Mouse (Mus musculus): ENCODE measurements around the gene E130208F15Rik.

E130208F15Rik gene

DNA sequence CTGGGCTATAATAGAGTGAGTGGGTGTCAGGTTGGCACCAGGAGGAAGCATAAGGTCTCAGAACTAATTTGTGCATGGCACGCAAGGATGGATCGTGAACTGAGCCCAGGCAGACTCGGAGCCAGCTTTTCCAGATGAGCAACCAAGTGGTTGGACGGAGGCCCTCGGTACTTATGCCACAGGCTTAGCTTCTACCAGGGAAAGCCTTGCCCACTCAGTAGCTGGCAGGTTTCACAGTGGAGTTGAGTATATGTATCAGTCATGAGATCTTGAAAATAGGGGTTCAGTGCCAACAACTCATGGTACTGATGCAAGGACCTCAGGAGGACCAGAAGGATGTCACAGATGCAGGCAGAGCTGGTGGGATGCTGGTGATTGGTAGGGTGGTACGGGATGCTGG lies 14.1 kb downstream of the E130208F15Rik start:
- no peak for DNase-seq (ENCODE audit: low spot score)

DNA sequence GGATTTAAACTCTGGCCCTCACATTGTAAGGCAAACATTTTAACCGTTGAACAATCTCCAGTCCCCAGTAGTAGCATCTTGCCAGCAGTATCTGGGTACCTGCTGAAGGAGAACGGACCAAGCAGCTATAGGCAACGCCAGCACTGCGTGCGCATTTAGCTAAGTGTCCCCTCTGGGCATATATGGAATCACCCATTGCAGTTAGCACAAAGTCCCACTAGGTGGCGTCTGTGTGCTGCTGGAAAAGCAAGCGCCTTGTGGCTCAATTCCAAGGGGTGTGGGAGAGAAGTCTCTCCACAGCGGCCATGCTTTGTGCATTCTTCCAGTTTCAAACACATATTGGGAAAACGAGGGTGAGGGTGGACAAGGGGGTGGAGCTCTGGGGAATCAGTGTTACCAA lies 14.8 kb downstream of the E130208F15Rik start:
- peak; percentile 89 for DNase-seq (ENCODE audit: low spot score)

DNA sequence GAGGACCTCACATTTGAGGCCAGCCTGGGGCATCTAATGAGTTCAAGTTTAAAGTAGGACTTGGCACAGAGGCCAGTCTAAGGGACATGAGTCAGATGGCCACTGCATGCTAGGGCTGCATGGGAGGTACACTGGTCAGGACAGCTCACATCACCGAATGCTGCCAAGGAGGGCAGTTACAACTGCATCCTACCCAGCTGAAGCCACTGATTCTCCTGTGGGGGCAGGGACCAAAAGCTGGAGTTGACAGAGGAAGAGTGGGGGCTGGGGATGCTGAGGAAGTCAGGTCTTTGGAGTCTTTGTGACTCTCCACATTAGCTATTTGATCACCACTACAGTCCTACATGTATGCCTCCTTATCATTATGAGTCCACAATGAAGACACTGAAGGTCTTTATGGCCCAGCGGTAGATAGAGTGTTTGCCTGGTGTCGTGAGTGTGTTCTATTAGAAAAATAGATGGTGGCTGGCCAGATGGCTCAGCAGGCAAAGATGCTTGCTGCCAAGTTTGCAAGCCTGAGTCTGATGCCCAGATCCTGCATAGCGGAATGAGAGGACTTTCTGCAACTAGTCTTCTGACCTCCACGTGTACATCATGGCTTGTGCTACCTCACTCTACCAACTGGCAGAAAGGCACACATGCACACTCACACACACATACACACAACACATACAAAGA lies 18.0 kb downstream of the E130208F15Rik start:
- DNase-seq (ENCODE audit: low spot score): no peak

DNA sequence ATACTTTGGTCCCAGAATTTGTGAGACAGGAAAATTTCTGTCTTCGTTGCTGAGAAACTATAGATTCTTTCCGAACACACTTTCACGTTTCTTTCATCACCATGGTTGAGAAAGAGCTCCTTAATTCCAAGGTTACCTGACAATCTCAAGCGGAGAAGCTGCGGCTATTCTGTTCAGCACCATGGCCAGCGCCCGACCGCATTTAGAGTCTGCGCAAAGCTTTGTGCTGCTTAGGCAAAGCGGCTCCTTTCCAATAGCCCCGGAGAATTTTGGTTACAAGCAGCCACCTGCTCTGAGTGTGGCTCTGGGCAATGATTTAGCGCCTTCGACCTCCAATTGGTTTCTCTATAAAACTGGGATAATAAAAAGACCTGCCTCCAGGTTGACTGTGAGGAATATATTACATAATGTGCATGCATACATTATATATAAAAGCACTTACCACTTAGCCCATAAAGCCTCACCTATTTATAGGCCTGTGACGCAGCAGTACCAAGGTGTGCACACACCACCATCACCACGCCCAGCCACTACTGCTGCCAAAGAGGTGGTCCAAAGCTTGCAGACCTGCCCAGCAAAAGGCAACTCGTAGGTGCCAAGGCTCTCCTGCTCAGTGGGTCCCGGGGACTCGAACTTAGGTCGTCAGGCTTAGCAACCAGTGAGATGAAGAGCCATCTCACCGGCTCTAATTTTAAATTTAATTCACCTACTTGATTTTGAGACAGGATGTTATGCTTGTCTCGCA lies 25.3 kb downstream of the E130208F15Rik start:
- peak; percentile 75 for DNase-seq (ENCODE audit: low spot score)

DNA sequence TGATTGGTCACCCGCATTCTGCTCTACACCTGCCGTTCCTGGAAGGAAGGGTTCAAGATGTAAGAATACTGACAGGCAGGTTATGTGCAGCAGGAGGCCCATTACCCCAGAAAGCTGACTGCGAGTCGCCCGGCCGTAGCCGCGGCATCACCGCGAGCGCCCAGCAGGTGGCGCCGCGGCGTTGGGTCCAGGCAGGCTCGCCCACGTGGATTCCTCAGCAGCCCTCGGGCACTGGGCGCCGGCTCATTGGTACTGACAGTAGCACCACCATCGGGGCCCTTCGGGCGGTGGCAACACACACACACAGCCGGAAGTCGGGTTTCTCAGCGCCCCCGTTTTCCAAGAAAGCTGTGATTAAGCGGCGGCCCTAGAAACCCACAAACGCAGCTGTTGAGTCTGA lies 26.3 kb downstream of the E130208F15Rik start:
- DNase-seq (ENCODE audit: low spot score): peak; percentile 61

DNA sequence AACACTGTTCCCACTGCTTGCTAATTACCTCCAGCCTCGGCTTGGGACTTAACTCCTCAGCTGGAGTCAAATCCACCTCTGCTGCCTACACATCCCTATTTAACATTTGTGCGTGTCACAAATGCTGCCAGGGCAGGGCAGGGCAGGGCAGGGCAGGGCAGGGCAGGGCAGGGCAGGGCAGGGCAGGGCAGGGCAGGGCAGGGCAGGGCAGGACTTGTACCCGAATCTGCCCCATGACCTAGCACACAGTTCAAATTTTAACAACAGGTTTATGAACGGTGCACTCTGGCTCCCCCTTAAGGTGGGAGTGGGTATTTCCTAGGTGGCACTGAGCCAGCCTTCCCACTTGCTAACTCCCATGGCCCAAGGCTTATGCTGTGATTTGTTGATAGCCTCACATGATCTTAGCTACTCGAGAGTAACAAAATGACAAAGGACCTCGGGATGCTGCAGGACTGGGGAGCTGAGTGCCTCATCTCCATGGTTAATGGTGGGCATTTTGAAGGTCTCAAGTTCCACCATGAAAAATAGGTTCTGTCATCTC lies 31.8 kb downstream of the E130208F15Rik start:
- peak; percentile 76 for DNase-seq (ENCODE audit: low spot score)

DNA sequence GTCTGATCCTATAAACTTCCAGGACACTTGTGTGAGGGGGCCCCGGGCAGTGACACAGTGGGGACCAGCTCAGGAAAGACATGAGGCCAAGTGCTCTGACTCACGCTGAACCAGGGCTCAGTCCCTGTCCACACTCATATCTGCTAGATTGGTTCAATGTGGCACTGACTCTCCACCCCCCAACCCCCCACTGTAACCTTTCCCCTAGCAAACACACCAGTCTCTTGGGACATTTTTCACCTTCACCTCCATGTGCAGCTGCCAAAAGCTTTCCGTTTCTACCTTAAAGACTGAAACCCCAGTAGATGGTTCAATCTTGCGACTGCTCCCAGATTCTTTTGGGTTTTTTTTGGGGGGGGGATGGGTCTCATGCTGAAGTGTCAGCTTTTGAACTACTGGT lies 32.5 kb downstream of the E130208F15Rik start:
- DNase-seq (ENCODE audit: low spot score): no peak

DNA sequence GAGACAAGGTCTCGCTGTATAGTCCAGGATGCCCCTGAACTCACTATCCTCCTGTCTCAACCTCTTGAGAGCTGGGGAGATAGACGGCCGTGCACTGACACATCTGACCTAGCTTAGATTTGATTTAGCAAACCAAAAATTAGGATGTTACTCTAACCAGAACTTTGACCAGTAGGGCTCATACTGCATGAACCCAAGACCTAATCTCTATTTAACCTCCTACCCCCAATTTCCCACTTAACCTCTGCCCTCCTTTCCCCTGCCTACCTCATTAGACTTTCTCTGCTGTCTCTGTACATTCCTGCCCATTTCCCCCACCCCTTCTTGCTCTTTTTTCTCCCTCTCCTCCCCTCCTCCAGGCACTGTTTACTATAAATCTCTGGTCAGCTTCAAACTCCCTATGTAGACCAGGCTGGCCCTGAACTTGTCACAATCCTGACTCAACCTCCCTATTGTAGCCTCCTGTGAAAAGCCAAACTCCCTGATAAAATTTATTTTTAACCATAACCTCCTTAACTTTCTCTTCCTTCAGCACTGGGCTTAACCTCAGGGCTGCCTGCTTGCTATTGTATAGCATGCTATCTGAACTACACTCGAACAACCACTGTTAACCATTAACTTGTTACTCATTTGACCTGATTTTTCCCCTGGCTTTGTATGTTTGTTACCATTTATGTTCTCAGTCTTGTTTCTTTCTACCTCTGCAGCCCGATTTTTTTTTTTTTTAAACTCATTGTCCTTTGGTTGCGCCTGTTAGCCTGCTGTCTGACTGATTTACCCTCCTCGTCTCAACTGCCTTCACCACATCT lies 37.0 kb downstream of the E130208F15Rik start:
- DNase-seq (ENCODE audit: low spot score): no peak

DNA sequence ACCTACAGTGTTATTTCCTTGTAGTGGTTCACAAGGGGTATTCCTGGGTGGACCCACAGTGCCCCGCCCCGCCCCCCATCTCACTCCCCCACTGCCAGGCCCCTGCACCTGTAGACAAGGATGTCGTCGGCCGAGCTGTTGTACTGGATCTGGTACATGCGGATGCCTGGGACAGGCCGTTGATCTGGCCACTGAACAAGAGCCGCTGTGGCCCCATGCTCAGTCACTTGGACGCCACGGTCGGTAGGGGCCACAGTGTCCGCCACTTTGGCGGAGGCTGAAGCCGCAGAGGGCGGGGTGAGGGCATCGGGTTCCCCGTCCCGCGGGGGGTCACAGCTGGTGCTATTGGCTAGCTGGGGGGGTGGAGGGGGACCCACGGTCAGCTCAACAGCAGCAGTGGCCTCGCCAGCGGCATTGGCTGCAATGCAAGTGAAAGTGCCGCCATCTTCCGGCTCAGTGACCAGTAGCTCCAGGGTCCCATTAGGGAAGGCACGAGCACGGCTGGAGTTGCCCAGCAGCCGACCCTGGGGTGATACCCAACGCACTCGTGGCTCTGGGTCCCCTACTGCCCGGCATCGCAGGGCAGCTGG lies 37.8 kb downstream of the E130208F15Rik start:
- DNase-seq (ENCODE audit: low spot score): no peak

DNA sequence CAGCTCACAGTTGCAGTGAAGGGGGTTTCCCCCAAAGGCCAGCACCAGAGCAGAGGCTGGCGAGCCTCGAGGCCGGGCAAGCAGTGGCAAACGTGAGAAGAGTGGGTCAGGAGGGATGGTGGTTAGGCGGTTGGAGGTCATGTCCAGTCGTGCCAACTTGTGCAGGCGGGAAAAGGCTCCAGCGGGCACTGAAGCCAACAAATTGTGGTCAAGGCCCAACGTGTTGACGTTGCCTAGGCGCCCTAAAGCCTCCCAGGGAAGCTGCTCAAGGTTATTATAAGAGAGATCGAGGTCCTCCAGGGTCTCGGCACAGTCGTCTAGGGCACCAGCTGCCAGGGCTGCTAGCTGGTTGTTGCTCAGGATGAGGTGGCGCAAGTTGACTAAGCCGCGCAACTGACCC lies 38.5 kb downstream of the E130208F15Rik start:
- DNase-seq (ENCODE audit: low spot score): no peak

DNA sequence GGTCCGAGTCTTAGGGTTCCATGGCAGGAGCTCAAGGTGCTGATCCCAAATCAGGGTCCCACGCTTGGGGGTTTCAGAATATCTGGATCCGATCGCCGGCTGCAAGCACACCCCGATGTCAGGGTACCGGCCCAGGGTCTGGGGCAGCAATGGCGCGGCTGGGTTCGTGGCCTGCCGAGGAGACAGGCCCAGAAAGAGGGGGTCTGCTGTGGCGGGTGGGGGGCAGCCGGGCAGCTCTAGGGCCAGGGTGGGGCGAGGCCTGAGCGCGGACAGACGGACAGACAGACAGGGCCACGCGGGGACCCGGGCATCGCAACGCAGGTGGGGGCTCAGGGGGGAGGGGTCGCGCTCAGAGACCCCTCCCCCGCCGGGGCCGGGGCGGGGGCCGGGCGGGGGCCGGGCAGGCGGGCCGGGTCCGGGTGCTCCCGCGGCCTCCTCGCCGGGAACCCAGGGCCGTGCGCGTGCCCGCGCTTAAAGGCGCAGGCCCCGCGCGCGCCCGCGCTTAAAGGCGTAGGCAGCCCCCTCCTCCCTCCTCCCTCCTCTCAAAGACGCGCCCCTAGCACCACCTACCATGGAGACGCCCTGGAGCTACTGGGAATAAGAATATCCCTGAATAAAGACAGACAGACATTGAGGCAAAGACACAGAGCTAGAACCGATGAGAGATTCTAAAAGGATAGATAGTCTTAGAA lies 41.3 kb downstream of the E130208F15Rik start, which contains the start of gene Lrfn3:
TSS of gene Lrfn3 (minus strand) at position 121 of the 692 bp plus-strand sequence.
- DNase-seq (ENCODE audit: low spot score): peak; percentile 41

DNA sequence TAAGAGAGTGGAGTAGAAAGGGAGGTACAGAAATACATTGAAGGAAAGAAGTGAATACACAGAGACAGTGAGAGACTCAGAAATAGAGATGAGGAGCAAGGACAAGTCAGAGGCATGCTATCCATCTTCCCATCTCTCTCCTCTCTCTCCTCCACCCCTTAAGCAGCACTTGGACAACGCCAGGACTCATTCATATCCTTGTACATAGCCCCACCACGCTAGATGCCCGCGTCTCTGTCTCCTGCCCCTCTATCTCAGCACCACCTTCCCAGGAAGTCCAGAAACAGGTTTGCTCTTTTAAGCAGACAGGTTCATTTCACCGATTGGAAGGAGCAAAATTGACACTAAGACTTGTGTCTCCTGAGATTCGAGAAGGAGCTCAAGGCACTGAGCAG lies 41.8 kb downstream of the E130208F15Rik start:
- no peak for DNase-seq (ENCODE audit: low spot score)

DNA sequence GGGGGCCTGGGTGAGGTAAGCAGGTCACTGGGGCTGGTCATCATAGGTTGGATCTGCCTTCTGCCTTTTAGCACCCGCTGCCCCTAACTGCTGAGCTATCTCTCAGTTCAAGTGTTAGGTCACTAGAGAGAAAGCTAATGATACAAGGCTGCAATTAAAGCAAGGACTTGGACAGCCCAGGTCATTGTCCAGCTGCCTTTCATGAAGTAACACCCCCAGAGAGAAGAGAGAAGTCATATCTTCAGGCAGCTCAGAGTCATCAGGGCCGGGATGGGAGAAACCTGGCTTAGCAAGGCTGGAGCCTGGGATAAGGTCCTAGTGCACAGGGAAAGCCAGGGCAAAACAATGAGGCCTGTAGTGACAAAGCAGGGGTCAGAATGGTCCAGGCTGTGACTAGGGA lies 45.9 kb downstream of the E130208F15Rik start:
- no peak for DNase-seq (ENCODE audit: low spot score)
